Mouse (Mus musculus): ENCODE data around the gene Zfp362. TPM values are rescaled to one million over a fixed set of nuclear protein-coding genes. Genes with fewer than 3 reads are reported as not detected.
A peak's percentile ranks its signal among the peaks of the same experiment; 100 is the strongest.

Gene Zfp362
- polyA plus RNA-seq, 1 experiment from 2014 or later, result 30.8 TPM

- Histone ChIP-seq H3K4me3 (ENCODE audit: low read depth, low read length) (no peak overlapping the region), H3K27ac (ENCODE audit: low read length) (no peak overlapping the region), H3K4me1 (ENCODE audit: control insufficient read depth, insufficient read depth, low read length) (peaks cover 35% of the 10 kb centered on the region), H3K36me3 (ENCODE audit: control insufficient read depth, insufficient read depth, low read length) (peaks cover 16% of the 10 kb centered on the region), H3K27me3 (ENCODE audit: control insufficient read depth, insufficient read depth, low read depth, low read length) (no peaks in the 10 kb centered on the region), H3K4me2 (ENCODE audit: low read length) (no peak overlapping the region), H3K9ac (ENCODE audit: low read depth, low read length) (no peak overlapping the region), H3K9me3 (replicated peaks; ENCODE audit: control insufficient read depth, low read length, poor library complexity, severe bottlenecking) (no peaks in the 10 kb centered on the region)
- ATAC-seq, result no peak
- 71% methylated on average over 1 of the region's 1 CpGs for WGBS
Observed at GRCm38 (mm10) chr4:128740878-128741277, 65.0 kb downstream of the Zfp362 start.

- Histone ChIP-seq H3K4me1 (ENCODE audit: control insufficient read depth, insufficient read depth, low read length) (peaks cover 63% of the 10 kb centered on the region), H3K4me3 (ENCODE audit: low read depth, low read length) (no peak overlapping the region), H3K9me3 (replicated peaks; ENCODE audit: control insufficient read depth, low read length, poor library complexity, severe bottlenecking) (no peaks in the 10 kb centered on the region), H3K36me3 (ENCODE audit: control insufficient read depth, insufficient read depth, low read length) (0 out of 2 replicates have a peak, but pooled peaks cover 3% of the 10 kb centered on the region), H3K27ac (ENCODE audit: low read length) (peak overlapping the region; percentile 59), H3K27me3 (ENCODE audit: control insufficient read depth, insufficient read depth, low read depth, low read length) (no peaks in the 10 kb centered on the region), H3K4me2 (ENCODE audit: low read length) (no peak overlapping the region; the same call in 1 of the 2 replicates), H3K9ac (ENCODE audit: low read depth, low read length) (no peak overlapping the region)
- 43% methylated on average over 14 of the region's 14 CpGs for WGBS
- no peak for ATAC-seq
Observed at GRCm38 (mm10) chr4:128737825-128738610, 67.8 kb downstream of the Zfp362 start.

GRCm38 (mm10) chr4:128737137-128737589 is 68.7 kb downstream of the Zfp362 start:
- 6% methylated on average over 6 of the region's 6 CpGs for WGBS
- H3K4me2 ChIP-seq (ENCODE audit: low read length), result peak overlapping the region; percentile 32; the same call in 1 of the 2 replicates
- peaks cover 63% of the 10 kb centered on the region for H3K4me1 ChIP-seq (ENCODE audit: control insufficient read depth, insufficient read depth, low read length)
- no peaks in the 10 kb centered on the region for H3K9me3 ChIP-seq (replicated peaks; ENCODE audit: control insufficient read depth, low read length, poor library complexity, severe bottlenecking)
- H3K4me3 ChIP-seq (ENCODE audit: low read depth, low read length), result no peak overlapping the region
- H3K9ac ChIP-seq (ENCODE audit: low read depth, low read length), result peak overlapping the region; percentile 32; the same call in 1 of the 2 replicates
- H3K36me3 ChIP-seq (ENCODE audit: control insufficient read depth, insufficient read depth, low read length), result 0 out of 2 replicates have a peak, but pooled peaks cover 3% of the 10 kb centered on the region
- peak; percentile 31; the same call in 1 of the 2 replicates for ATAC-seq
- peak overlapping the region; percentile 62 for H3K27ac ChIP-seq (ENCODE audit: low read length)
- no peaks in the 10 kb centered on the region for H3K27me3 ChIP-seq (ENCODE audit: control insufficient read depth, insufficient read depth, low read depth, low read length)

GRCm38 (mm10) chr4:128734721-128735671 is 70.8 kb downstream of the Zfp362 start:
- H3K9ac ChIP-seq (ENCODE audit: low read depth, low read length), result peak overlapping the region; percentile 45; the same call in 1 of the 2 replicates
- 55% methylated on average over 18 of the region's 18 CpGs for WGBS
- 0 out of 2 replicates have a peak, but pooled peaks have one; percentile 18 for ATAC-seq

GRCm38 (mm10) chr4:128734217-128734616 is 71.6 kb downstream of the Zfp362 start:
- no peaks in the 10 kb centered on the region for H3K36me3 ChIP-seq (ENCODE audit: control insufficient read depth, insufficient read depth, low read length)
- WGBS, result 6% methylated on average over 5 of the region's 5 CpGs
- H3K9ac ChIP-seq (ENCODE audit: low read depth, low read length), result peak overlapping the region; percentile 1; the same call in 1 of the 2 replicates
- no peaks in the 10 kb centered on the region for H3K27me3 ChIP-seq (ENCODE audit: control insufficient read depth, insufficient read depth, low read depth, low read length)
- H3K9me3 ChIP-seq (replicated peaks; ENCODE audit: control insufficient read depth, low read length, poor library complexity, severe bottlenecking), result no peaks in the 10 kb centered on the region
- H3K4me1 ChIP-seq (ENCODE audit: control insufficient read depth, insufficient read depth, low read length), result peaks cover 85% of the 10 kb centered on the region
- peak; percentile 57 for ATAC-seq
- no peak overlapping the region for H3K4me3 ChIP-seq (ENCODE audit: low read depth, low read length)
- H3K4me2 ChIP-seq (ENCODE audit: low read length), result peak overlapping the region; percentile 3
- peak overlapping the region; percentile 74 for H3K27ac ChIP-seq (ENCODE audit: low read length)

More at GRCm38 (mm10) chr4:128734721-128735671, 70.8 kb downstream of the Zfp362 start:
- no peak overlapping the region for H3K4me3 ChIP-seq (ENCODE audit: low read depth, low read length)
- no peaks in the 10 kb centered on the region for H3K27me3 ChIP-seq (ENCODE audit: control insufficient read depth, insufficient read depth, low read depth, low read length)
- no peaks in the 10 kb centered on the region for H3K9me3 ChIP-seq (replicated peaks; ENCODE audit: control insufficient read depth, low read length, poor library complexity, severe bottlenecking)
- H3K4me2 ChIP-seq (ENCODE audit: low read length), result peak overlapping the region; percentile 3; the same call in 1 of the 2 replicates
- H3K36me3 ChIP-seq (ENCODE audit: control insufficient read depth, insufficient read depth, low read length), result no peaks in the 10 kb centered on the region
- peak overlapping the region; percentile 33 for H3K27ac ChIP-seq (ENCODE audit: low read length)
- H3K4me1 ChIP-seq (ENCODE audit: control insufficient read depth, insufficient read depth, low read length), result peaks cover 77% of the 10 kb centered on the region

- Histone ChIP-seq H3K4me3 (ENCODE audit: low read depth, low read length) (no peak overlapping the region), H3K36me3 (ENCODE audit: control insufficient read depth, insufficient read depth, low read length) (no peaks in the 10 kb centered on the region), H3K9ac (ENCODE audit: low read depth, low read length) (peak overlapping the region; percentile 1; the same call in 1 of the 2 replicates), H3K27me3 (ENCODE audit: control insufficient read depth, insufficient read depth, low read depth, low read length) (no peaks in the 10 kb centered on the region), H3K9me3 (replicated peaks; ENCODE audit: control insufficient read depth, low read length, poor library complexity, severe bottlenecking) (no peaks in the 10 kb centered on the region), H3K4me1 (ENCODE audit: control insufficient read depth, insufficient read depth, low read length) (peaks cover 91% of the 10 kb centered on the region), H3K4me2 (ENCODE audit: low read length) (peak overlapping the region; percentile 3), H3K27ac (ENCODE audit: low read length) (peak overlapping the region; percentile 74)
- ATAC-seq, result no peak
- WGBS, result 22% methylated on average over 6 of the region's 6 CpGs
Observed at GRCm38 (mm10) chr4:128733496-128733895, 72.3 kb downstream of the Zfp362 start.

GRCm38 (mm10) chr4:128732794-128733193 is 73.1 kb downstream of the Zfp362 start:
- Histone ChIP-seq H3K27ac (ENCODE audit: low read length) (no peak overlapping the region), H3K4me2 (ENCODE audit: low read length) (no peak overlapping the region)

GRCm38 (mm10) chr4:128730271-128730670 is 75.6 kb downstream of the Zfp362 start:
- Histone ChIP-seq H3K27me3 (ENCODE audit: control insufficient read depth, insufficient read depth, low read depth, low read length) (no peaks in the 10 kb centered on the region), H3K36me3 (ENCODE audit: control insufficient read depth, insufficient read depth, low read length) (no peaks in the 10 kb centered on the region), H3K9ac (ENCODE audit: low read depth, low read length) (peak overlapping the region; percentile 100), H3K4me2 (ENCODE audit: low read length) (peak overlapping the region; percentile 97), H3K9me3 (replicated peaks; ENCODE audit: control insufficient read depth, low read length, poor library complexity, severe bottlenecking) (no peaks in the 10 kb centered on the region), H3K4me3 (ENCODE audit: low read depth, low read length) (peak overlapping the region; percentile 98), H3K4me1 (ENCODE audit: control insufficient read depth, insufficient read depth, low read length) (peaks cover 74% of the 10 kb centered on the region), H3K27ac (ENCODE audit: low read length) (no peak overlapping the region)
- ATAC-seq, result no peak
- 24% methylated on average over 6 of the region's 6 CpGs for WGBS

More at GRCm38 (mm10) chr4:128732794-128733193, 73.1 kb downstream of the Zfp362 start:
- Histone ChIP-seq H3K4me1 (ENCODE audit: control insufficient read depth, insufficient read depth, low read length) (peaks cover 86% of the 10 kb centered on the region), H3K9me3 (replicated peaks; ENCODE audit: control insufficient read depth, low read length, poor library complexity, severe bottlenecking) (no peaks in the 10 kb centered on the region), H3K36me3 (ENCODE audit: control insufficient read depth, insufficient read depth, low read length) (no peaks in the 10 kb centered on the region), H3K27me3 (ENCODE audit: control insufficient read depth, insufficient read depth, low read depth, low read length) (no peaks in the 10 kb centered on the region), H3K9ac (ENCODE audit: low read depth, low read length) (no peak overlapping the region), H3K4me3 (ENCODE audit: low read depth, low read length) (no peak overlapping the region)
- WGBS, result 31% methylated on average over 5 of the region's 5 CpGs
- no peak for ATAC-seq

All from midbrain, embryonic 16.5 days (tissue).